Mouse (Mus musculus): ENCODE measurements at regions not wholly inside any gene's neighbourhood (a gene's known extent, or its start where the extent isn't known, plus 50 kb on each side); places are given as distances from the start of the nearest gene placed in this dataset.

DNA sequence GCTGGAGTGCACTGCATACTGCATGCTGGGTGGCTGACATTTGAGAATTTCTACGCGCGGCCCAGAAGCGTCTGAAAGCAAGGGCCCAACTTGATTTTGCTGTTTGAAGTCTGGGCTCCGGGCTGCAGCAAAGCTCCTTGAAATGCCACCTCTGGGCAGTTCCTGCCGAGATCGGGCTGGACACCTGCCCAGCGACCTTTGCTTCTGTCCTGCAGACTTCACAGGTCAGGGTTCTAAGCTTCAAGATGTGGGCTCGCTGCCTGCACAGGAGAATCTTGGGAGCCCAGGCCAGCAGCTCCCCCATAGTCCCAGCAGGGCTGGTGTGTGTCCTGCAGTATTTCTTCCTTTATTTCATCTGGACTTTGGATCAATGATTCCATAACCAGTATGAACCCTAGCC lies 57.1 kb upstream of the A230072I06Rik start:
- H3K9ac ChIP-seq (ENCODE audit: control insufficient read depth, low read depth, low read length, poor library complexity, severe bottlenecking): no peak overlapping the region
- H3K4me3 ChIP-seq (ENCODE audit: control insufficient read depth in 1 of 2, insufficient read depth in 1 of 2, low read depth in 2 of 2, low read length in 2 of 2): no peak overlapping the region
- H3K4me1 ChIP-seq (ENCODE audit: control insufficient read depth in 1 of 2, insufficient read depth in 2 of 2, low read length in 2 of 2): no peaks in the 10 kb centered on the region
- no peaks in the 10 kb centered on the region for H3K9me3 ChIP-seq (replicated peaks; ENCODE audit: insufficient read depth, low read length)
- H3K27me3 ChIP-seq (ENCODE audit: control insufficient read depth in 1 of 2, insufficient read depth in 2 of 2, low read length in 2 of 2): no peaks in the 10 kb centered on the region
- no peak for DNase-seq (ENCODE audit: low read depth, low spot score)
- TF ChIP-seq ZMIZ1 (IDR thresholded peaks at IDR 0.05; ENCODE audit: low read depth, low read length) (no peak), GATA1 (IDR thresholded peaks at IDR 0.05; ENCODE audit: low read depth, low read length) (no peak), RCOR1 (IDR thresholded peaks at IDR 0.05; ENCODE audit: low read depth, low read length) (no peak), RAD21 (IDR thresholded peaks at IDR 0.05; ENCODE audit: low read depth, low read length) (no peak), BHLHE40 (IDR thresholded peaks at IDR 0.05; ENCODE audit: borderline replicate concordance, low read depth, low read length) (no peak), SMC3 (IDR thresholded peaks at IDR 0.05; ENCODE audit: low read depth, low read length) (no peak), MAX (IDR thresholded peaks at IDR 0.05; ENCODE audit: low read length) (no peak), MAFK (IDR thresholded peaks at IDR 0.05; ENCODE audit: borderline replicate concordance, low read depth, low read length) (no peak), CHD2 (IDR thresholded peaks at IDR 0.05; ENCODE audit: low read length) (no peak), ELF1 (IDR thresholded peaks at IDR 0.05; ENCODE audit: low read depth, low read length) (no peak)
- no peak overlapping the region for H3K27ac ChIP-seq (ENCODE audit: control insufficient read depth, low read depth, low read length)
- no peaks in the 10 kb centered on the region for H3K79me2 ChIP-seq (ENCODE audit: control insufficient read depth, insufficient read depth, low read length, poor library complexity)
- no peaks in the 10 kb centered on the region for H3K36me3 ChIP-seq (ENCODE audit: control insufficient read depth in 1 of 2, insufficient read depth in 2 of 2, low read length in 2 of 2)

DNA sequence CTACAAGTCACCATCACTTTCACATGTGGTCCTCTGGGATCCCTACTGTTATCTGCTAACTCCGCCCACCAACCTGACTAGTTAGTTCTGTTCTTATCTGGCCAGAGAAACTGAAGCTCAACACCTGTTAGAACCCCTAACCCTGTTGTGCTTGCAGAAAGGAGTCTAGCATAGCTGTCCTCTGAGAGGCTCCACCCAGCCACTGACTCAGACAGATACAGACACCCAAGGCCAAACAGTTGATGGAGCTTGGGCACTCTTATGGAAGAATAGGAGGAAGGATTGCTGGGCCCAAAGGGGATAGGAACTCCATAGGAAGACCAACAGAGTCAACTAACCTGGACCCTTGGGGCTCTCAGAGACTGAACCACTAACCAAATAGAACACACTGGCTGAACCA lies 55.2 kb upstream of the A230072I06Rik start:
- Histone ChIP-seq H3K4me3 (ENCODE audit: control insufficient read depth in 1 of 2, insufficient read depth in 1 of 2, low read depth in 2 of 2, low read length in 2 of 2) (no peak overlapping the region), H3K79me2 (ENCODE audit: control insufficient read depth, insufficient read depth, low read length, poor library complexity) (no peaks in the 10 kb centered on the region), H3K9me3 (replicated peaks; ENCODE audit: insufficient read depth, low read length) (no peaks in the 10 kb centered on the region), H3K27me3 (ENCODE audit: control insufficient read depth in 1 of 2, insufficient read depth in 2 of 2, low read length in 2 of 2) (no peaks in the 10 kb centered on the region), H3K36me3 (ENCODE audit: control insufficient read depth in 1 of 2, insufficient read depth in 2 of 2, low read length in 2 of 2) (no peaks in the 10 kb centered on the region), H3K9ac (ENCODE audit: control insufficient read depth, low read depth, low read length, poor library complexity, severe bottlenecking) (no peak overlapping the region), H3K4me1 (ENCODE audit: control insufficient read depth in 1 of 2, insufficient read depth in 2 of 2, low read length in 2 of 2) (no peaks in the 10 kb centered on the region), H3K27ac (ENCODE audit: control insufficient read depth, low read depth, low read length) (no peak overlapping the region)
- DNase-seq (ENCODE audit: low read depth, low spot score): no peak
- no peak for TF ChIP-seq MEF2A (IDR thresholded peaks at IDR 0.05; ENCODE audit: extremely low read depth, insufficient replicate concordance, low read depth, low read length, poor library complexity, severe bottlenecking)
- TF ChIP-seq CHD2 (IDR thresholded peaks at IDR 0.05; ENCODE audit: low read length): no peak
- no peak for TF ChIP-seq GABPA (IDR thresholded peaks at IDR 0.05; ENCODE audit: low read depth, low read length)
- TF ChIP-seq MAX (IDR thresholded peaks at IDR 0.05; ENCODE audit: low read length): no peak
- no peak for TF ChIP-seq TAL1 (IDR thresholded peaks at IDR 0.05; ENCODE audit: low read length)
- TF ChIP-seq HCFC1 (IDR thresholded peaks at IDR 0.05; ENCODE audit: low read depth, low read length): no peak
- no peak for TF ChIP-seq CHD1 (IDR thresholded peaks at IDR 0.05; ENCODE audit: low read depth, low read length)
- no peak for TF ChIP-seq MYC (IDR thresholded peaks at IDR 0.05; ENCODE audit: low read depth, low read length)
- TF ChIP-seq TCF12 (IDR thresholded peaks at IDR 0.05; ENCODE audit: low read depth, low read length): no peak
- TF ChIP-seq TBP (IDR thresholded peaks at IDR 0.05; ENCODE audit: low read depth, low read length): no peak
- no peak for TF ChIP-seq SMC3 (IDR thresholded peaks at IDR 0.05; ENCODE audit: low read depth, low read length)
- TF ChIP-seq RCOR1 (IDR thresholded peaks at IDR 0.05; ENCODE audit: low read depth, low read length): no peak

Data from MEL (cell line).